Mouse (Mus musculus) cerebellum, adult 2 months (tissue): ENCODE measurements around the gene Pex16.

Source experiments
- CTCF ChIP-seq: fragments of 200-500 bp; IDR thresholded peaks from 2 replicates; pipeline ENCODE4 v1.5.1; 2011; ENCODE audit warnings: low read depth, mild to moderate bottlenecking, control low read depth, low read length, moderate library complexity, borderline replicate concordance; ENCODE audit not compliant: insufficient read depth
- POLR2A ChIP-seq: fragments of 200-500 bp; IDR thresholded peaks from 2 replicates; pipeline ENCODE4 v1.6.1; 2011; ENCODE audit warnings: low read length, control low read depth, borderline replicate concordance; ENCODE audit not compliant: insufficient read depth

DNA sequence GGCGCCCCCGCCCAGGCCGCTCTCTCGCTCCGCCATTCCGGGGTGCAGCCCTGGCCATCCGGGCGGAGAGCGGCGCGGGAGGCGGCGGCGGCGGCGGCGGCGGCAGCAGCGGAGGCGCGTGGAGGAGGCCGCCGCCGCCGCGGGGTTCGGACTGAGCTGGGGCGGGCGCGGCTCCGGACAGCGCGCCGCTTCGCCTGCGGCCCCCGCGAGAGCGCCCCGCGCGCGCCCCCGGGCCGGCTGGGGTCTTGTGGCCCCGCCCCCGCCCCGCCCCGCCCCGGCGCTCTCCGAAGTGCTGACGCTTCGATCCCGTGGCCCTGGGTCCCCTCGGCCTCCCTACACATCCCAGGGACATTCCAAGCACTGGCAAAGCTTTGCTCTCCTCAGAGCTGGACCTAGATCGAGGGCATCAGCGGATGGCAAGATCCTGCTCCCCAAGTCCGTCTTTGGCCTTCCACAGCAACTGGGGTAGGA lies 26.6 kb downstream of the Pex16 start, which contains the start of gene Mapk8ip1:
- TF ChIP-seq CTCF (no peak), POLR2A (peak; percentile 70; the same call in 1 of the 2 replicates)
